Mouse (Mus musculus): ENCODE data around the gene Idh3a. TPM values are rescaled to one million over a fixed set of nuclear protein-coding genes. Genes with fewer than 3 reads are reported as not detected.

Idh3a gene
- 86.3 and 104 TPM in 2 replicates for total RNA-seq (2017)

DNA sequence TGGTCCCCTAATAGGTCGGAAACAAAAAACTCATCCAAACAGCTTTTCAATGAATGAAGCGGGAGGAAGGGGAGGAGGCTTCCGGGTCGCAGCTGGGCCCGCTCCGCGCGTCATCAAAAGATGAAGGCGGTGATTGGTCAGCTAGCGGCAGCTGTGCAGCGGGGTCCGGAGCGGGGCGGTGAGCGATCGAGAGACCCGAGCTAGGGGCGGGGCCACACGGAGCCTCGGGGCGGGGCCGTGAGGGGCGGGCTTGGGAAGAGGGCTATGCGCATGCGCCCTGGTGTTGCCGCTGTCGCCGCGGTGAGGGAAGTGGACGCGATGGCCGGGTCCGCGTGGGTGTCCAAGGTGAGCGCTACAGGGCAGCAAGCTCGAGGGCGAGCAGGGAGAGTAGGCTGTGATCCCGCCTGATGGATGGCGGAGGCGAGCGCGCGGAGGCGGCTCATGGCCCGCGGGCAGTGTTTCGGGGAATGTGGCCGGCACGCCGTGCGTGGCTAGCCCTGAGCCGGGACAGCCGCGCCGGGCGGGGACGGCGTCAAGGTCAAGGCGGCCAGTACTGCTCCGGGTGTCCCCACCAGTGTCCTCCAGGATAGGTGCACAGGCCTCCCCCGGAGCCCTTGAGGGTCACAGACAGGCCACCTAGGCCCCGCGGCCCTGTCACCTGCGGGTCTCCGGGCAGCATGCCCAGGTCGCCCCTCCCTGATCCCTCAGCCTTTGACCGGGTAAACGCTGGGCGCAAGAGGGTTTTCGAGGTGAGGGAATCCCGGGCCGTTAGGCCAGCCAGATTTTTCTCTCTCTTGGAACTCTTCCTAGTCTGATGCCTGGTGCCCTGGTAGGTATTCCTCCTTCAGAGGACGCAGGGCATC lies at the start of gene Idh3a:
Gene Idh3a, plus strand, starts transcription at position 136 of the 863 bp plus-strand sequence.
- ATAC-seq (replicated peaks; ENCODE audit: low read depth, poor library complexity, severe bottlenecking) = peak; percentile 98

DNA sequence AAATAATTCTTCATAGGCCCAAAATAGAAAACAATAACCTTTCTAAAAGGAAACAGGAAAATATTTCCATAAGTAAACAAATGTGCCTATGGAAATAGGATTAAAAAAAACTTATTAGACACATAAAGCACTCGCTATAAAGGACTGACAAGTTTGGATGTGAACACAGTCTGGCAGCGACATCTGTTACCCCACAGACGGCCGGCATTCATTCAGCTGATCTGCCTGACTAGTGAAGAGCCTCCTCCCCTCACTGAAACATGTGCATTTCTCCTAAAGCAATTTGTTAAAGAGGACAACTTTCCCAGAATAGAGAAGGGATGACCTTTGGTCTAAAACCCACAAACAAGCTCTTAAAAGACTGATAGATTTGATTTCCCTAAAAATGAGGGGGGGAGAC lies 49.1 kb upstream of the Idh3a start:
- no peak for ATAC-seq (replicated peaks; ENCODE audit: low read depth, poor library complexity, severe bottlenecking)

DNA sequence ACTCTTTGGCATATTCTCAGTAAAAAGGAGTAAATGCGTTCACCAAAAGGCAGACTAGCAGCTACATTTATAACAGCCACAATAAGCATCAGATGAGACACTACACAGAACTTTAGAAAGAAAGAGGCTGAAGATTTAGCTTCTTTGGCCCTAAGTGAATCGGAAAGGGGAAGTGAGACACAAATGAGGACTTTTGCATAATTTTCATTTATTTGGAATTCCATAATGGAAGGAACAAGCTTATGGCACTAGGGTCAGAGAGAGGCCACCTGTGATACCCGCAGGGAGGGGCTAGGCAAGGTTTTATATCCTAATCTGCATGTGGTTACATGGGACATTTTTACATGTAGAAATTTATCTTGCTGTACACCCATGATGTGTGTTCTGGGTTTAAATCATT lies 48.7 kb upstream of the Idh3a start:
- ATAC-seq (replicated peaks; ENCODE audit: low read depth, poor library complexity, severe bottlenecking) = no peak

DNA sequence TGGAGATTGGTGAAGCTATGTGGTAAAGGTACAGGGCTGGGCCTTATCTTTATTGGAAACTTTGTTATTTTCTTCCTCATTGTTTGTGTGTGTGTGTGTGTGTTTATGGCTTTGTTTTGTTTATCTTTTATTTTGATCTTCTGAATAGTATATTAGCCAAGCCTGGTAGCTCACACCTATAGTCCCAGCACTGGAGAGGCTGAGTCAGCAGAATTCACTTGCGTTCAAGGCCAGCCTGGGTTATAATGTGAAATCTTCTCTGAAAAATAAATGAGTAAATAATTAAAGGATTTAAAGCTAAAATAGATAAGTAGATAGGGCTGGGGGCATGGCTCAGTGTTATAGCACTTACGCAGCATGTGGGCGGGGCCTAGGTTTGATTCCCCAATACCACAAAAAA lies 47.9 kb upstream of the Idh3a start:
- ATAC-seq (replicated peaks; ENCODE audit: low read depth, poor library complexity, severe bottlenecking) = no peak

DNA sequence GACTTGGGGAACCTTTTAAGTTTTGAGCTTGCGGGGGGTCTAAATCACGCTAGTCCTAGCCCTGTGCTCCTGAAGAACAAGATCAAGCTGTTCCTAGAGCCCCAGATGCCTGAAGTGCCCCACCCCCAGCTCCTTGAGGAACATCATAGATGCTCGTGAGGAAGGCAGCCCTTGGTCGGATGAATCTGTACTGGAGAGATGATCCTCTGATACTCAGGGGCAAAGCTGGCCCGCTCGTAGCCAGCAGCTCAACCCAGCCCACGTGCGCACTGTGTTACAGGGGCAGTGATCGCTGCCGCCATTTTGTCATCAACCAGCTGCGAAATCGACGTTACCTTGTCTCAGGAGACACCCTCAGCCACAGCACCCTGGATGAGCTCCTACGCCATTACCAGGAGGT lies 47.5 kb upstream of the Idh3a start, which contains the start of gene Sh2d7:
Gene Sh2d7, plus strand, starts transcription at position 301 of the 400 bp plus-strand sequence.
- ATAC-seq (replicated peaks; ENCODE audit: low read depth, poor library complexity, severe bottlenecking) = no peak

DNA sequence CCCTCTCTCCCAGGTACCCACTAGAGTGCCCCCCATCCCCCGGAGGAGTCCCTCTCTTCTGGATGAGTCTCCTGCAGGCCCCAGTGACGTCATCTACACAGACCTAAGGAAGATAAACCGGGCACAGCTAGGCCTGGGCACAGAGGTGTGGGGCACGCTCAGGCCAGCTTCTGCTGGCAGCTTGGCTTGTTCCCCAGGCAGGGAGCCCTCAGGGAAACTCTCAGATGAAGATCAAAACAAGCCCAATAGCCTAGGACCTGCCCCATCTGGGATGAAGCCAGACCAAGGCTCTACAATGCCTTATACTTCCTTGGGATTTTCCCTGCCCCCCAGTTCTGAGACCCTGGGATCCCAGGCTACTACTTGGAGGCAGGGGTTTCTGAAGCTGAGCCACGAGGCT lies 45.3 kb upstream of the Idh3a start:
- no peak for ATAC-seq (replicated peaks; ENCODE audit: low read depth, poor library complexity, severe bottlenecking)

DNA sequence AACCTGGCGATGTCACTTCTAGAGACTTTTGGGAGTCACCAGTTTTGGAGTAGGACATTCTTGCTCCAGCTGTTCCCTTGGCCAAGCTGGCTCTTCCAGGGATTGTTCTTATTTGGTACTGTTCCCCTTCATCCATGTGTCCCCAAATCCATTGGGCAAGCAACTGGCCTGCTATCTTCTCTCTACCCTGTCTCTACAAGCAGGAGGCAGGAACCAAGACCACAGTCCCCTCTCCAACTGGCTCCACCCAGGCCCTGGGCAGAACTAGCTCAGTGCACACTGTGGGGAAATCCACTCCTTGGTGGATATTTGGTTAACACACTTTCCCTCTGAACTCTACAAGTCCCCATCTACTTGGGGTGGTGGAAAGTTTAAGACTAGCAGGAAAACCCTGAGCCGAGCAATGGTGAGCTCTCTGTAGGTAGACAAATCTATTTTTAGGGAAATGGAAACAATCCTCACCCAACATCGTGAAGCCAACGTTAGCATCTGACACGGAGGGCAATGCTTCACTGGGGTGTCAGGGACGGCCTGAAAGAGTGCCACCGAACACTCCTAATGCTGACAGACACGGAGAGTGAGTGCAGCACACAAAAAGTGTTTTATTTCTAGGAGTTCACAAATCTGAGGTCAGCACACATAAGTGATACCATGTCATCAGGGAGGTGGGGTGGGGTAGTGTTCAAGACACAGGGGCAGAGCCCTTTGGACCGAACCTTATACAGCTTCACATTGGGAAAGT lies 41.8 kb upstream of the Idh3a start:
- no peak for ATAC-seq (replicated peaks; ENCODE audit: low read depth, poor library complexity, severe bottlenecking)

DNA sequence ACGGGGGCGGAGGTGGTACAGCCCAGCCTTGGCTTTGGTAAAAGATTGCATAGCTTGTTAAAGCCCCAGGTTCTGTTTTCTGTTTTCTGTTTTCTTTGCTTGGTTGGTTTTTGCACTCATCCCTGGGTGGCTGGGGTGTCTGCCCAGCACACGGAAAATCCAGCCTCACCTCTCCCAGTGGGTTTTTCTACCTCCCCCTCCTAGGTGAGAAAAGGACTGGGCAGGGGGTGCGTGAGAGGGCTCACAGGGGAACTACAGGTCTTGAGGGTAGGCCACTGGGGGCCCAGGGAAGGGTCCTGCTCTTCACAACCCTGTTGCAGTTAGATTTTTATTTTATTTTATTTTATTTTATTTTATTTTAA lies 41.2 kb upstream of the Idh3a start:
- ATAC-seq (replicated peaks; ENCODE audit: low read depth, poor library complexity, severe bottlenecking) = no peak

DNA sequence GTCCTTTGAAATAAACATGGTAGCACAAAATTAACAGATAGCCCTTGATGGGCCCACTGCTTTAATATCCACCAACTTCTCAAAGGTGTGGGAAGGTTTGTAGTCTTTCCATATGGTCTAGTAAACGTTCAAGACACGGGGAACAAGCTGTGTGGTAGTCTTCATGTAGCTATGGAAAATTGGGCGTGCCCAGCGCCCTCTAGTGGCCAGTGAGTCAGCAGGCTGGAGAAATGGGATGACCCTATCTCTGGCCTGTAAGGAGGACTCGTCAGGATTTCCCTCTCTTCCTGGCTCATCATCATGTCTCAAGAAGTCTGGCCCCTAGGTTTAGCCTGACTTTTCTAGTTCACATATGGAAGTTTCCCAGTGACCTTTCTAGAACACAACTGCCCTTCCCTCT lies 38.6 kb upstream of the Idh3a start:
- peak; percentile 75 for ATAC-seq (replicated peaks; ENCODE audit: low read depth, poor library complexity, severe bottlenecking)

DNA sequence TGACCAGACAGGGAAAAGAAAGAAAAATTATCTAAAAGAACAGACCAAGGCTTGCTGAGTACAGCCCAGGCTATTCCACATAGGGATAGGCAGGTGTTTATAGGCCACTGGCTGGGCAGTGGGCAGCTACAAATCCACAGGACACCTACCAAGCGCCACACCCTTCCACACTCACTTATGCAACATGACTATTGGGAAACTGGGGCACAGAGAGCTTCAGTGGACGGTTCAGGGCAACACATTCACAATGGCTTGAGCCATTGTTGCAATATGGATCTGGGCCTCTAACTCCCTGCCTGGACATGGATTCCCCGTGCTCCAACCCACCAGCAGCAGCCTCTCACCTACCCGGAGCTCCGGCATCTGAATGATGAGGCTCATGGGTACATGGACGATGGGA lies 36.7 kb upstream of the Idh3a start:
- no peak for ATAC-seq (replicated peaks; ENCODE audit: low read depth, poor library complexity, severe bottlenecking)

DNA sequence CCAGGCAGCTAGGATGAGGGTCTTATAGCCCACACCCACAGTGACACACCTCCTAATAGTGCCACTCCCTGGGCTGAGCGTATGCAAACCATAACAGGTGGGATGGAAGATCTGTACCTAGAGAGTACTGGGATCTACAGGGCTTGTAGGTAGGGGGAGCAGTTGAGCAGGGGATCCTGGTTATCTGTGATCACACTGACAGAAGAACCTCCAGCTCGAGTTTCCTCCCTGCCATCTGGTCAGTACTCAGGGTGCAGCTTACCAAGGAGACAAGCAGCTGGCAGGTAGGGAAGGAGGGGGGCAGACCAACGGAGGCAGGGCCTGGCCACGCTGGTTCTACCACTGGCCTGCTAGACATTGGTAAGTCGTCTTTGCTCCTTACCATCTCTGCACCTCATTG lies 33.7 kb upstream of the Idh3a start:
- ATAC-seq (replicated peaks; ENCODE audit: low read depth, poor library complexity, severe bottlenecking) = peak; percentile 68

DNA sequence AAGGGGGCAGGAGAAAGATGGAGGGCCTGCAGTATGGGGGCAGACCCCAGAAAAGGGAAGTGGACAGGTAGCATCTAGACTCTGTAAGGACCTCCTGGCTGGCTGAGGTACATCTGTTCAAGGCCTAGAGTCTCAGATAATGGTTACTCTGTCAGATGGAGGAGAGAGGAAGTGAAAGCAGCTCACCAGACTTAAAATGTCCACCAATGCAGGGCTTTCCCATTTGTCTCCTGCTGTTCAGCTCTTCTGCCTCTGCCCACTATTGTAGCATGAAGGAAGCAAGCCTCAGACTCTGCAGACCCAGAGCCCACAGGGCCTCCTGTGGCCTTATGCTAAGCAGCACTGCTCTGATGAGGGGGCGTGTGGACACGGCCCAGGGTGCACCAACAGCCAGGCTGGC lies 31.1 kb upstream of the Idh3a start:
- peak; percentile 59 for ATAC-seq (replicated peaks; ENCODE audit: low read depth, poor library complexity, severe bottlenecking)

DNA sequence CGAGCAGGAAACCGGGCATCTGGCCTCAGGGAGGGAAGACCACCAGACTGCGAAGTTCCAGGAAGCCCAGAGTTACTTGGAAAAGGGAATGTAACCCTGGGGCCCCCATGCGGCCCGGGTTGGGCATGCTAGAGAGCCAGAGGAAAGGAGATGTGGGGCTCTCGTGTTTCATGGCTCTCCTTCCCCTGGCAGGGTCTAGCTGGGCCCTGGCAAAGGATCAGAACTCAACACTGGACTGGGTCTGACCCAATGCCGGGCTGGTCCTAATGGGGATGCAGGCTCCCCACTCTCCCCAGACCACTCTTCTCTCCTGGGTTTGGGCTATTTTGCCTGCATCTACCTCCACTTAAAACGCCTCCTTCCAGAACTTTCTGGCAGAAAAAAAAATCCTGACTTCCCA lies 27.4 kb upstream of the Idh3a start:
- ATAC-seq (replicated peaks; ENCODE audit: low read depth, poor library complexity, severe bottlenecking) = no peak

DNA sequence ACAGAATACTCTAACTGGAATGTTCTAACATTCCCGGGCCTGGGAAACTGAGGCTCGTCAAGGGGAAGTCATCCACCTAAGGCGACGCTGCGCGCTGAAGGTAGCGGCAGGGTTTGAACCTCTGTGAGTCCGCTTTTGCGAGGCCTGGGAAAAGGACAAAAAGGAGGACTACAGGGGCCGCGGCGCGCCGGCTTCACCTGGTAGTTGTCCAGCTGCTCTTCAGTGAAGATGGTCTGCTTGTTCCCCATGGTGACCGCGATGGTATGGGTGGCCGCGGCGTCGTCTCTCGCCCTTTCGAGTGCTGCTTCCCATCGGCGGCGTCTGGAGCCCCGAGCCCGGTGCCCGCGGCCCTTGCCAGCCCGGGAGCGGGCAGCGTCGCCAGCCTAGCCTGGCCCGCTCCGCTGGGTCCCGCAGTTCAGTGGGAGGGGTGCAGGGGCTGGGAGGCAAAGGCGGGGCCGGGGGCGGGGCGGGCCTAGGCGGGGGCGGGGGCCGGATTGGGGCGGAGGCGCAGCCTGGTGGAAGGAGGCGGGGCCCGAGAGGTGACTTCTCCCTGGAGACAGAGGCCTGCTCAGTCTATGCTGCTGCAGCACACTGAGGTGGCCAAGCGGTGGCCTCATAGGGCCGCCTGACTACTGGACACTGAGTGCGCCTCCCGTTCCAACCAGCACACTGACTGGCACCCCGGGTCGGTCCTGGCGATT lies 26.2 kb upstream of the Idh3a start, which contains the start of gene Cib2:
Gene Cib2, minus strand, starts transcription at position 448 of the 701 bp plus-strand sequence.
- peak; percentile 95 for ATAC-seq (replicated peaks; ENCODE audit: low read depth, poor library complexity, severe bottlenecking)

DNA sequence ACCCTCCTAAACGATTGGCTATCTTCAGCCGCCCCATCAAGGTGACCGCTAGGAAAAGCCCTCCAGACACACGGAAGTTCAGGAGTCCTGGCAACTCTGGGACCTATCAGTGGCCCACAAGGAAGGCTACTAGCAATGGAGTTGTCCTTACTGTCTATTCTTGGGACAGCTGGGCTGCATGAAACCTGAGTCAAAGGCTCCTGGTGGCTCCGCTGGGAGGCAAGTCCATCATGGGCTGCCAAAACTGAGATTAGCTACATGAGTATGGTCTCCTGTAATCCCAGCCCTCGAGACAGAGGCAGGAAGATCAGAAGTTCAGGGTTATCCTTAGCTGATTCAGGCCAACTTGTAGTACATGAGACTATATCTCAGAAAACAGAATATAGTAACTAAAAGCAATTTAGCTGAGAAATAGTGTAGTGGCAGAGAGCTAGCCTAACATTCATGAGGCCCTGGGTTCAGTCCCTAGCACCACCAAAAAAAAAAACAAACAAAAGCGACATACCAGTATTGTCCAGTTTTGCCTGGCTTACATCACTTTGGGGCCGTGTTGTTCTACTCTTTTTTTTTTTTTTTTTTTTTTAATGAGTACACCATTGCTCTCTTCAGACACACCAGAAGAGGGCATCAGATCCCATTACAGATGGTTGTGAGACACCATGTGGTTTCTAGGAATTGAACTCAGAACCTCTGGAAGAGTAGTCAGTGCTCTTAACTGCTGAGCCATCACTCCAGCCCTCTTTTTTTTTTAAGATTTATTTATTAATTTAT lies 25.1 kb upstream of the Idh3a start:
- ATAC-seq (replicated peaks; ENCODE audit: low read depth, poor library complexity, severe bottlenecking) = no peak

DNA sequence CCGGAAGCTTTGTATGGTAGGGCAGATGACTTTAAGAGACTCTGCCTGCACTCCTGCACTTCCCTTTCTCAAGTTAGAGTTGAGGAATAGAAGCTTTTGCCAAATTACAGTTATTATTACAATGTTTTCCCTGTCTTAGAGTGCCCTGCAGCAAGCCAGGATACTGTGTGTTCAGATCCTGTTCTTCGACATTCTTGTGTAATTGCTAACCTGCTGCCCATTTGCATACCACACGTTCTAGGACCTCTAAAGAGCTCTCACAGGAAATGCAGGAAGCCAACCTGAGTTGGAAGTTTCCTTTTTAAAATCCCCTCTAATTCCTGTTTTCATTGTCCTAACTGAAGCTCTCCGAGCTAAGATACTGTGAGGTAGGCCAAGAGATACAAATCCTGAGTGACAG lies 19.2 kb upstream of the Idh3a start:
- ATAC-seq (replicated peaks; ENCODE audit: low read depth, poor library complexity, severe bottlenecking) = no peak

DNA sequence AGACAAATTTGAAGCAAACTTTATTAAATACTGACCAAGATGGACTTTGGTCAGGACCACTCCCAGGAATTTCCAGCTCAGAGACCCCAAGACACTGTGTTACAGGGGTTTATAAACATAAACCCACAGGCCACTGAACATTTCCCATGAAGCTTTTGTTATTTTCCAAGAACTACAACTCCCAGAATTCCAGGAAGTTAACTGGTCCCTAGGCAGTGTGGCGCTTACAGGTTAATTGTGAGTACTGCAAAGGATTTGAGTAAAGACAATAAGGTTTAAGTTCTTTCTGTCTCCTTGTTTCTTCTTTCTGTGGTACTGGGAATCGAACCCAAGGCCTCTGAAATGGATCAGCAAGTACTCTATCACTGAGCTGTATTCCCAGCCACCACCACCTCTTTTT lies 17.4 kb upstream of the Idh3a start:
- no peak for ATAC-seq (replicated peaks; ENCODE audit: low read depth, poor library complexity, severe bottlenecking)

DNA sequence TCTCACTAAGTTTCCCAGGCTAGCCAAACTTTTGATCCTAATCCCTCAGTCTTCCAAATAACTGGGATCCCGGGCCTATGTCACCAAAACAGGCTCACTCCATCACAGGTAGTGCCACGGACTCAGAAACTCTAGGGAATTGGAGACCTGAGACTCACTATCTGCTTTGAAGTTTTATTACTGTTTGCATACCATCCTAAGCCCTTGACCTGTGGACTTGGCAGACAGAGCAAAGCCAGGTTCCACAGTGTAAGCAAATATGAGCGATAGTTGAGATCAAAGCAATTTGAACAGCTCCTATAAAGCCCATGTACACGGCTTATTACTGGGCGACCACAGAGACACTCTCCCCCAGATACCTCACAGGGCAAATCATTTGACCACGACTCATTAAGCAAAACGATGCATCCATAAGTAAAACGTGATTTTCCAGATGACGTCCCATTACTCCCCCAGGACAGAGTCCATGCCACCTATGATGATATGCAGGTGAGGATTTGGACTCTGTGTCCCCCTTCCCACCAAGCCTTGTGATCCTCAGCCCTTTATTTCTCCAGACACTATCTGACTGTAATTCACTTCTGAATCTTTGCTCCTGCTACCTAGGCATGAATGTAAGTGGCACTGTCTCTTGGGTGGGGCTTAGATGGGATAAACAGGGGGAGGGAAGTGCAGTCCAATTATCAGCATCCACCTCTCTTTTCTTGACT lies 14.8 kb upstream of the Idh3a start:
- no peak for ATAC-seq (replicated peaks; ENCODE audit: low read depth, poor library complexity, severe bottlenecking)

DNA sequence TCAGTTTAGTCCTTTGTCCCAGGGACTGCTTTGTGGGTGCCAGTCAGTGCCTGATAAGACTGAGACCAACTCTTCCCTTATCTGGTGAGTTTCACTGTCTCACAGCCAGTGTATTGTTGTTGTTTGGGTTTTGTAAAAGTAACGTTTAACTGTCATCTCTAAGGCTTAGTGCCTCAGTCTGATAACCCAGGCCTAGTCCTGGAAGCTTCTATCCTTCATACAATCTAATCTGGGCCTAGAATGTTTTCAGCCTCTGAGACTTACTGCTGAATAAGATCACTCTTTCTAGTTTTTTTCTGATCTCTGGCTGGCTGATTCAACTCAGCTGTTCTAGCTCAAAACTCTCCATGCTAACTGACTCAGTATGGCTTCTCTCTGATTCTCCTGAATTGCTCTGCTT lies 2.4 kb upstream of the Idh3a start:
- no peak; the same call in 1 of the 2 replicates for ATAC-seq (replicated peaks; ENCODE audit: low read depth, poor library complexity, severe bottlenecking)
